Mouse (Mus musculus) erythroid progenitor cell, adult 5-6 weeks (primary cell): ENCODE results near the gene Tbc1d10b. TPM values are rescaled to one million over a fixed set of nuclear protein-coding genes. Genes with fewer than 3 reads are reported as not detected.

Source experiments
- ATAC-seq: replicated peaks from 2 replicates; pipeline ENCODE4 v1.8.0; 2016; ENCODE audit warnings: moderate number of reproducible peaks, mild to moderate bottlenecking, moderate TSS enrichment, inconsistent platforms; ENCODE audit not compliant: poor library complexity, low FRiP score, severe bottlenecking
- total RNA-seq, 2 experiments: library from RNA; stranded (forward) in 1 of 2; stranded (reverse) in 1 of 2; fragments of 150-400 nt in 1 of 2; fragments of 186-747, 209-891 nt in 1 of 2; gene quantifications; 2 replicates each; pipeline versions ENCODE4 v1.2.3 to v1.2.4; 2015 to 2017; ENCODE audit warnings: low replicate concordance in 2 of 2

Tbc1d10b gene
- total RNA-seq, 2 experiments from 2014 or later: 25.6 to 85.3 TPM

- ATAC-seq: no peak
Observed at GRCm38 (mm10) chr7:127166501-127166900, 41.8 kb downstream of the Tbc1d10b start.

DNA sequence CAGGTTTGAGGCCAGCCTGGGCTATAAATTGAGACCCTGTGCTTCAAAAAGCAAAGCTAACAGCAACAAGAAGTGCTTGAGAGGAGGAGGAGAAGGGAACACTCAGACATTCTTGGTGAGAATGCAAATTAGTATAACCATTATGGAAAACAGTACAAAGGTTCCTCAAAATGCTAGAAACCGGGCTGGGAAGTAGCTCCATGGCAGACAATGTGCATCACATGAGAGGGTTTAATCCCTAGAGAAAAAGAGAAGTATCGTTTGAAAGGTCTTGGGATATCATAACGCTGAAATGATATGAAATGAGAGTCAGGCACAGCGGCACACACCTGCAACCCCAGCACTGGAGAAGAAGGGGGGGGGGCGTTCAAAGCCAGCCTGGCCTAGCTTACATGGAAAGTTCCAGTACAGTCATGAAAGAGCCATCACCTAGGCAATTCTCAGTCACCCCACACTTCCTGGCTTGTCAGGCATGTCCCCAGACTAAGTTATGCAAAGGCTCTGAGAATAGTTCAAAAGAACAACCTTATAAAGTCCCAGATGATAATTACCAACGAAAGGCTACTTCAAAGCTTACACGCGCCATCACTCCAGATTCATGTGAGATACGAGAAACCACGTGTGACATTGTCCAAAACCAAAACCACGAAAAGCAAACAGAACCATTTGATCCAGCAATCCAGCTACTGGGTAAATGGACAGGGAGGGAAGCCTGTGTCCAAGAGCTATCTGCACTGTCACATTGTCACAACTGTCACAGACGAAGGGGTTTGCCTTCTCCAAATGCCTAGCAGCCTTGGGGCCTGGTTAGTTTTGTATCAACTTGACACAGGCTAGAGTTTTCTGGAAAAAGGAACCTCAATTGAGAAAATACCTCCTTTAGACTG is 42.4 kb downstream of the Tbc1d10b start:
- ATAC-seq: no peak

DNA sequence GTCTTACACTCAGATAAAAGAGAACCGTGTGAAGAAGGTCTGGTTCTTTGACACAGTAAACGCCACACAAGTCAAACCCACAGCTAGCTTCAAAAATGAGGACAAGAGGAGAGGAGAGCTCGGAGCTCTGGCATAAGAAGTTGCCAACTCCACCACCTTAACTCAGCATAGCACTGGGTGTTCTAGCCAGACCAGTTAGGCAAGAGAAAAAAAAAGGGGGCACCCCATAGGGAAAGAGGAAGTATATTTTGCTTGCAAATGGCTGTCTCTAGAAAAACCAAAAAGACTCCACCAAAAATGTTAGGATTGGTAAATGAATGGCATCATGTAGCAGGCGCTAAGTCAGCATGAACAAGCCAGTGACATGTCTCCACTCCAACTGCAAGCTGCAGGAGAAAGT is 44.3 kb downstream of the Tbc1d10b start:
- ATAC-seq: no peak

GRCm38 (mm10) chr7:127162546-127162945 is 45.7 kb downstream of the Tbc1d10b start:
- no peak for ATAC-seq

DNA sequence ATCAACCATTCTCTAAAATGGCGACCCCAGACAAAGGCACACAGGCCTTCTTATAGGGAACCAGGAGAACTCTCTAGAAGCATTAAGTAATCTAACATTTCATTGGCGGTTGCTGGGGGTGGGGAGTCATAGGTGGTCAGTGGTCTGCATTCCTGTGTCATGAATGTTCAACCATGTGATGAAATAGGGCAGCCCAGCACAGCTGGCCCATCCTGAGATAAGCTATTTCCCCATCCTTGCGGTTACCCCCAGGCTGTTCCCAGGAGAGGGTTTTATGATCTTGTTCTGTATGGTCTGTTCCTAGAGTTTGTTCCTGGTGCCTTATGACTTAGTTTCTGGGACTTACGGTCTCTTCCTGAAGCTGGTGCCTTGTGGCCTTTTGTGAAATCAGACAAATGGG is 50.7 kb downstream of the Tbc1d10b start:
- no peak for ATAC-seq

DNA sequence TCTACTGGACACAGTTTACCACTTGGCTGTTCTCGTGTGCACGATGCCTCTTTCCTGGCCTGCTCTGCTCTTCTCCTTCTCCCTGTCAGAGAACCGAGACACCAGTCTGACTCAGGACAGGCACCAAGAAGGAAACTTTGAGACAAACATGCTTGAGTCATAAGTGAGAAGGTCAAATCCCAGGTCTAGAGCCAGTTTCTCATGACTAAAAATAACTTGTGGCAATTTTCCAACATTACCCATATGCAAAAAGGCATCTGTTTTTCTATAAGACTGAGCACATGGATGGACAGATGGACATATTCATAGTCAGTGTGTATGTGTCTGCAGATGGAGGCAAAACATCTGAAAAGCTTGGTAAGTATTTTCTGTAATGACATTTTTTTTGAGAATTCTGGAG is 54.8 kb downstream of the Tbc1d10b start:
- ATAC-seq: 0 out of 2 replicates have a peak, but pooled peaks have one; percentile 28

GRCm38 (mm10) chr7:127152464-127152863 is 55.8 kb downstream of the Tbc1d10b start:
- ATAC-seq: no peak

- no peak for ATAC-seq
Observed at GRCm38 (mm10) chr7:127147901-127148300, 60.4 kb downstream of the Tbc1d10b start.

Other genes starting within 250 kb of the Tbc1d10b start
- 29.8 and 30.3 TPM in 2 replicates for gene Cdipt, start 232.6 kb downstream of the Tbc1d10b start, total RNA-seq (2015; ENCODE audit: low replicate concordance)
- 19.7 and 27.1 TPM in 2 replicates for gene Cdipt, start 232.6 kb downstream of the Tbc1d10b start, total RNA-seq (2017; ENCODE audit: low replicate concordance)
- 2.9 TPM in 1 of 2 replicates, not detected in the other for gene Cdiptos, start 232.4 kb downstream of the Tbc1d10b start, total RNA-seq (2015; ENCODE audit: low replicate concordance)
- gene Cdiptos, start 232.4 kb downstream of the Tbc1d10b start, total RNA-seq (2017; ENCODE audit: low replicate concordance): not detected in 2 replicates
- 0.36 and 0.42 TPM in 2 replicates for gene Mvp, start 193.8 kb downstream of the Tbc1d10b start, total RNA-seq (2015; ENCODE audit: low replicate concordance)
- gene Mvp, start 193.8 kb downstream of the Tbc1d10b start, total RNA-seq (2017; ENCODE audit: low replicate concordance): 6.7 and 7.7 TPM in 2 replicates
- not detected in 2 replicates for gene Pagr1b, start 192.0 kb downstream of the Tbc1d10b start, total RNA-seq (2015; ENCODE audit: low replicate concordance)
- 0.64 and 11.8 TPM in 2 replicates for gene Pagr1b, start 192.0 kb downstream of the Tbc1d10b start, total RNA-seq (2017; ENCODE audit: low replicate concordance)
- 24.1 and 46.9 TPM in 2 replicates for gene Pagr1a, start 191.1 kb downstream of the Tbc1d10b start, total RNA-seq (2015; ENCODE audit: low replicate concordance)
- 10.6 and 26.2 TPM in 2 replicates for gene Pagr1a, start 191.1 kb downstream of the Tbc1d10b start, total RNA-seq (2017; ENCODE audit: low replicate concordance)
- gene Gm42742, start 187.4 kb downstream of the Tbc1d10b start, total RNA-seq (2015; ENCODE audit: low replicate concordance): 1.7 TPM in 1 of 2 replicates, not detected in the other
- gene Gm42742, start 187.4 kb downstream of the Tbc1d10b start, total RNA-seq (2017; ENCODE audit: low replicate concordance): 10.8 and 28.1 TPM in 2 replicates
- 0.84 TPM in 1 of 2 replicates, not detected in the other for gene Prrt2, start 187.3 kb downstream of the Tbc1d10b start, total RNA-seq (2015; ENCODE audit: low replicate concordance)
- gene Prrt2, start 187.3 kb downstream of the Tbc1d10b start, total RNA-seq (2017; ENCODE audit: low replicate concordance): 3.0 TPM in 1 of 2 replicates, not detected in the other
- gene Maz, start 181.4 kb downstream of the Tbc1d10b start, total RNA-seq (2015; ENCODE audit: low replicate concordance): 175 and 179 TPM in 2 replicates
- gene Maz, start 181.4 kb downstream of the Tbc1d10b start, total RNA-seq (2017; ENCODE audit: low replicate concordance): 96.8 and 123 TPM in 2 replicates
- 651 and 861 TPM in 2 replicates for gene Kif22, start 166.0 kb downstream of the Tbc1d10b start, total RNA-seq (2015; ENCODE audit: low replicate concordance)
- 380 and 614 TPM in 2 replicates for gene Kif22, start 166.0 kb downstream of the Tbc1d10b start, total RNA-seq (2017; ENCODE audit: low replicate concordance)
- 3.6 and 9.2 TPM in 2 replicates for gene Zg16, start 121.1 kb downstream of the Tbc1d10b start, total RNA-seq (2015; ENCODE audit: low replicate concordance)
- 1.2 and 6.0 TPM in 2 replicates for gene Zg16, start 121.1 kb downstream of the Tbc1d10b start, total RNA-seq (2017; ENCODE audit: low replicate concordance)
- gene AI467606, start 117.1 kb downstream of the Tbc1d10b start, total RNA-seq (2015; ENCODE audit: low replicate concordance): 18.0 and 25.9 TPM in 2 replicates
- gene AI467606, start 117.1 kb downstream of the Tbc1d10b start, total RNA-seq (2017; ENCODE audit: low replicate concordance): 10.5 and 12.7 TPM in 2 replicates
- gene Qprt, start 86.2 kb downstream of the Tbc1d10b start, total RNA-seq (2015; ENCODE audit: low replicate concordance): not detected in 2 replicates
- gene Qprt, start 86.2 kb downstream of the Tbc1d10b start, total RNA-seq (2017; ENCODE audit: low replicate concordance): 1.8 TPM in 1 of 2 replicates, not detected in the other
- gene Spn, start 70.6 kb downstream of the Tbc1d10b start, total RNA-seq (2015; ENCODE audit: low replicate concordance): 16.2 and 30.2 TPM in 2 replicates
- 30.8 and 32.0 TPM in 2 replicates for gene Spn, start 70.6 kb downstream of the Tbc1d10b start, total RNA-seq (2017; ENCODE audit: low replicate concordance)
- gene Cd2bp2, start 12.4 kb downstream of the Tbc1d10b start, total RNA-seq (2015; ENCODE audit: low replicate concordance): 18.7 and 25.2 TPM in 2 replicates
- 43.6 and 63.3 TPM in 2 replicates for gene Cd2bp2, start 12.4 kb downstream of the Tbc1d10b start, total RNA-seq (2017; ENCODE audit: low replicate concordance)
- gene Mylpf, start 422 bp upstream of the Tbc1d10b start, total RNA-seq (2015; ENCODE audit: low replicate concordance): 24.3 and 28.1 TPM in 2 replicates
- 25.7 and 48.9 TPM in 2 replicates for gene Mylpf, start 422 bp upstream of the Tbc1d10b start, total RNA-seq (2017; ENCODE audit: low replicate concordance)
- 2.5 and 2.9 TPM in 2 replicates for gene Zfp553, start 24.6 kb upstream of the Tbc1d10b start, total RNA-seq (2015; ENCODE audit: low replicate concordance)
- gene Zfp553, start 24.6 kb upstream of the Tbc1d10b start, total RNA-seq (2017; ENCODE audit: low replicate concordance): 0.77 and 10.0 TPM in 2 replicates
- 36.0 and 65.2 TPM in 2 replicates for gene Sept1, start 24.7 kb upstream of the Tbc1d10b start, total RNA-seq (2015; ENCODE audit: low replicate concordance)
- gene Sept1, start 24.7 kb upstream of the Tbc1d10b start, total RNA-seq (2017; ENCODE audit: low replicate concordance): 24.0 and 44.4 TPM in 2 replicates
- 4.0 TPM in 1 of 2 replicates, not detected in the other for gene Zfp771, start 35.8 kb upstream of the Tbc1d10b start, total RNA-seq (2015; ENCODE audit: low replicate concordance)
- gene Zfp771, start 35.8 kb upstream of the Tbc1d10b start, total RNA-seq (2017; ENCODE audit: low replicate concordance): 0.26 TPM in 1 of 2 replicates, not detected in the other
- 12.2 and 21.6 TPM in 2 replicates for gene Dctpp1, start 52.2 kb upstream of the Tbc1d10b start, total RNA-seq (2015; ENCODE audit: low replicate concordance)
- 6.2 and 11.1 TPM in 2 replicates for gene Dctpp1, start 52.2 kb upstream of the Tbc1d10b start, total RNA-seq (2017; ENCODE audit: low replicate concordance)
- gene Sephs2, start 65.6 kb upstream of the Tbc1d10b start, total RNA-seq (2015; ENCODE audit: low replicate concordance): 16.8 and 18.0 TPM in 2 replicates
- 25.8 and 29.0 TPM in 2 replicates for gene Sephs2, start 65.6 kb upstream of the Tbc1d10b start, total RNA-seq (2017; ENCODE audit: low replicate concordance)
- 14.3 and 18.7 TPM in 2 replicates for gene Itgal, start 87.8 kb upstream of the Tbc1d10b start, total RNA-seq (2015; ENCODE audit: low replicate concordance)
- gene Itgal, start 87.8 kb upstream of the Tbc1d10b start, total RNA-seq (2017; ENCODE audit: low replicate concordance): 2.1 and 3.9 TPM in 2 replicates
- 0.72 TPM in 1 of 2 replicates, not detected in the other for gene Zfp768, start 137.1 kb upstream of the Tbc1d10b start, total RNA-seq (2015; ENCODE audit: low replicate concordance)
- 0.39 and 1.3 TPM in 2 replicates for gene Zfp768, start 137.1 kb upstream of the Tbc1d10b start, total RNA-seq (2017; ENCODE audit: low replicate concordance)
- gene Zfp747, start 167.6 kb upstream of the Tbc1d10b start, total RNA-seq (2015; ENCODE audit: low replicate concordance): 0.42 TPM in 1 of 2 replicates, not detected in the other
- gene Zfp747, start 167.6 kb upstream of the Tbc1d10b start, total RNA-seq (2017; ENCODE audit: low replicate concordance): 2.4 TPM in 1 of 2 replicates, not detected in the other
- gene 9130019O22Rik, start 178.7 kb upstream of the Tbc1d10b start, total RNA-seq (2015; ENCODE audit: low replicate concordance): 1.1 TPM in 1 of 2 replicates, not detected in the other
- 0.26 TPM in 1 of 2 replicates, not detected in the other for gene 9130019O22Rik, start 178.7 kb upstream of the Tbc1d10b start, total RNA-seq (2017; ENCODE audit: low replicate concordance)
- gene E430018J23Rik, start 185.2 kb upstream of the Tbc1d10b start, total RNA-seq (2015; ENCODE audit: low replicate concordance): not detected in 2 replicates
- not detected in 2 replicates for gene E430018J23Rik, start 185.2 kb upstream of the Tbc1d10b start, total RNA-seq (2017; ENCODE audit: low replicate concordance)
- gene Zfp764, start 198.4 kb upstream of the Tbc1d10b start, total RNA-seq (2015; ENCODE audit: low replicate concordance): 1.4 TPM in 1 of 2 replicates, not detected in the other
- gene Zfp764, start 198.4 kb upstream of the Tbc1d10b start, total RNA-seq (2017; ENCODE audit: low replicate concordance): 1.4 TPM in 1 of 2 replicates, not detected in the other
- 5.0 and 20.9 TPM in 2 replicates for gene Zfp688, start 213.6 kb upstream of the Tbc1d10b start, total RNA-seq (2015; ENCODE audit: low replicate concordance)
- 5.0 and 6.7 TPM in 2 replicates for gene Zfp688, start 213.6 kb upstream of the Tbc1d10b start, total RNA-seq (2017; ENCODE audit: low replicate concordance)
- gene Zfp689, start 240.7 kb upstream of the Tbc1d10b start, total RNA-seq (2015; ENCODE audit: low replicate concordance): 3.2 and 3.8 TPM in 2 replicates
- 3.1 and 6.1 TPM in 2 replicates for gene Zfp689, start 240.7 kb upstream of the Tbc1d10b start, total RNA-seq (2017; ENCODE audit: low replicate concordance)